Mouse (Mus musculus): ENCODE data around the gene Gas6. TPM values are rescaled to one million over a fixed set of nuclear protein-coding genes. Genes with fewer than 3 reads are reported as not detected.

Gas6 gene
- total RNA-seq, 2 experiments from 2014 or later, result 125 to 126 TPM

DNA sequence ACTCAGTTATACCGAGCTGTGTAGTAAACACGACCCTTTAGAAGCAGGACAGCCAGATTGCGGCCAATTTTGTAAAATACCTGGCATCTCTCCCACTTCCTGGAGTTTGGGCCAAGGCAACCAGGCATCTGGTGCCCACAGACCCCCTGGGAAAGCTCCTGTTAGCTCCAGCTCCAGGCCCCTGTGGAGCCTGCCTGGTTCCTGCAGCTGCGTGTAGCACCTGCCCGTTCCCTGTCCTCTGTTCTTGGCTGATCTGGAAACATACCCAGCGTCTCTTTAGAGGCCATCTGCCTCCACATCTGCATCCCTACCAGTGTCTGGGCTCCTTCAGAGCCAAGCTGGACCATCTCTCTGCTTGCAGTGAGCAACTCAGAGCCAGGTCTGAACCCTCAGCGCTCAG, 63.9 kb downstream of the Gas6 start:
- DNase-seq (ENCODE audit: extremely low spot score in 1 of 2, low spot score in 2 of 2), result peak in 1 of 2 experiments; percentile 39
- intact Hi-C loops (cut with DNase I), result no loop called here

DNA sequence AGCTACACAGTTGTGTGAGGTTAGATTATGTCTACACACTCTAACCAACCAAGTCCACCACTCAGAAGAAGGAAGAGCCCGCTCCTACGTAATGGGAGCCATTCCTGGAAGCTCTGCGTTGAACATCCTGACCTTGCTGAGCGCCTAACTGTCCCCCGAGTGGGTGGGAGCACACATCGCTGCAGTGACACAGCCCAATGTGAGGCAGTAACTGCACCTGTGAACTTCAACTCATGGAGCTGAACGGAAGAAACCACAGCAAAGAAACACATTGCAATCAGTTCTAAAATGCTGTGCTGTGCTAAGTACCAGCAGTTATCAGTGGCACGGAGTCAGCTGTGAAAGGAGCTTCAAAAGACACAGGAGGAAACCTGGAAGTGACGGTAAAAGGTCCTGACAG, 66.1 kb downstream of the Gas6 start:
- intact Hi-C loops (cut with DNase I), result no loop called here
- DNase-seq (ENCODE audit: extremely low spot score in 1 of 2, low spot score in 2 of 2), result no peak

DNA sequence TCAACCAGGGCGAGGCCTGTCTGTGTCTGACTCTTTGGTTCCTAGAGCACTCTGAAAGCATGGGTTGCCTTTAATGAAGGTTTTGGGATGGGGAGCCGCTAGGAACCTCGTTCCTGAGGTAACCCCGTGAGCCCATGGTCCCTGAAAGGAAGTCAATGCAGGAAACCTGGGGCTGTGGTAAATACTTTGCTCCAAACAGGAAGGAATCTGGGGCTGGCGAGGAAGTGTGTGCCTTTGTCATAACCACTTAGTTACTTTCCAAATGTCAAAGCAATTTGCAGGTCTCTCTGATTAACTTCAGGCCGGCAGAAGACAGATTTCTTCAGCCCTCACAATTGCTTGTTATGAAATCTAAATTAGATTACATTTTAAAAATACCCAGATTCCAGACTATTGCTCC, 66.9 kb downstream of the Gas6 start:
- intact Hi-C loops (cut with DNase I), result no loop called here

DNA sequence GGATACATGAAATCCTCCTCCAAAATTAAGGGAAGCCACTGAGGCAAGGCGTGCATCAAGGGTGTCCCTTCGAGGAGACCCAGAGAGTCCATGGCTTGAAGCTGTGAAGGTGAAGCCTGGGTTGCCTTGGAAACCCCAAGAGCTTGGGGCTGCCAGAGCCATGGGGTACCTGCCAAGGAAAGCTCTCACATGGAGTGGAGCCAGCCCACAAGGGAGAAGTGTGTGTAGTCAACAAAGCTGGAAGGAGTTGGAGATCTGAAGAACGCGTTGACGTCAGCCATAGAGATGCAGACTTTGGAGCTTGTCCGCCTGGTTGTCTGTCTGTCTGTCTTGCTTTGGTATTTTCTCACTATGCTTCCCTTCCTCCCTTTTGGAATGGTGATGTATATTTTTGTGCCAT, 73.3 kb downstream of the Gas6 start:
- intact Hi-C loops (cut with DNase I), result no loop called here
- peak in 1 of 2 experiments; percentile 52 for DNase-seq (ENCODE audit: extremely low spot score in 1 of 2, low spot score in 2 of 2)

More for the DNA sequence above, 66.9 kb downstream of the Gas6 start:
- DNase-seq (ENCODE audit: extremely low spot score in 1 of 2, low spot score in 2 of 2), result no peak

DNA sequence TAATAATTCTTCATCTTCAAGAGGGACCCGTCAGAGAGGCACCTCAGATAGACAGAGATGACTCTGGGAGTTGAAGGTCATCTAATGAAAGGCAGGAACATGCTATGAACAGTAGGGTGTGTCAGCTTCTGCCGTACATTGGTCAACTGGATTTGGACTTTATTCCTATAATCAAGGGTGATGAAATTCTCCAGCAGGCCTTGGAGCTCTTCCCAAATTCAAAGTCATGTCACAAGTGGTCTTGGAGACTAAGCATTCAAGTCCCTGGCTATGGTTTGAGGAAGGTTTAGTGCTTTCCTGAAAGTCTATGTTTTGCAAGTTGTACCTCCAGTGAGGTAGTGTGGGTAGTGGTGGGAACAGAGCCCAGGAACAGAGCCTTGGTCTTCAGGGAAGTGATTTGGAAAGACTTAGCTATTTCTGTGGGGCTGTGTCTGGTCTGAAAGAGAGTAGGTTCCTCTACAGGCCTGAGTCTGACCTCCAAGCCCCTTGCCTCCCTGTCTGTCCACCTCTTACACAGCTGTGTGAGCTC, 75.1 kb downstream of the Gas6 start:
- intact Hi-C loops (cut with DNase I), result no loop called here
- DNase-seq (ENCODE audit: extremely low spot score in 1 of 2, low spot score in 2 of 2), result no peak

DNA sequence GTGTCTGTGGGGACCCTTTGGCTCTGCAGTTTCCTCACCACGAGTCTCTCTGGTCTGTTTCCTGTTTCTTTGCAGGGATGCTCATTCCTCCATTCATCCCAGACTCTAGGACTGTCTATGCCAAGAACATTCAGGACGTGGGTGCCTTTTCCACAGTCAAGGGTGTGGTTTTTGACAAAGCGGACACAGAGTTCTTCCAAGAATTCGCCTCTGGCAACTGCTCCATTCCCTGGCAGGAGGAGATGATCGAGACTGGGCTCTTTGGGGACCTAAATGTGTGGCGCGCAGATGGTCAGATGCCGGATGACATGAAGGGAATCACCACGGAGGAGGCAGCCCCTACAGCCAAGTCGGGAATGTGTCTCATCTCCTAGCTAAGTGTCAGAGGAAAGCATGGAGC, 78.4 kb downstream of the Gas6 start:
- DNase-seq (ENCODE audit: extremely low spot score in 1 of 2, low spot score in 2 of 2), result no peak
- intact Hi-C loops (cut with DNase I), result no loop called here

Other genes starting within 250 kb of the Gas6 start
- gene Adprhl1, start 240.3 kb downstream of the Gas6 start, total RNA-seq (2021), result 1 to 10 TPM; 1.3 to 1.9 TPM
- 10 to 100 TPM; 24.7 to 26.9 TPM for gene Dcun1d2, start 206.4 kb downstream of the Gas6 start, total RNA-seq (2021)
- 10 to 100 TPM; 43.2 to 45.2 TPM for gene Tmco3, start 206.3 kb downstream of the Gas6 start, total RNA-seq (2021)
- gene Tfdp1, start 155.7 kb downstream of the Gas6 start, total RNA-seq (2021), result 10 to 100 TPM; 63.1 to 65.1 TPM
- gene Atp4b, start 97.7 kb downstream of the Gas6 start, total RNA-seq (2021), result not detected
- under 1 TPM in 1 of 2 experiments, not detected in 1; 0.04 TPM for gene Grk1, start 89.4 kb downstream of the Gas6 start, total RNA-seq (2021)
- gene Tmem255b, start 59.3 kb downstream of the Gas6 start, total RNA-seq (2021), result 1 to 10 TPM; 6.8 to 7.4 TPM
- gene 1700029H14Rik, start 68.0 kb upstream of the Gas6 start, total RNA-seq (2021), result under 1 TPM in 1 of 2 experiments, not detected in 1; 0.34 TPM
- gene Rasa3, start 183.1 kb upstream of the Gas6 start, total RNA-seq (2021), result 10 to 100 TPM; 55.6 to 56.9 TPM
- gene Cfap97d2, start 211.4 kb upstream of the Gas6 start, total RNA-seq (2021), result 1 to 10 TPM in 1 of 2 experiments, under 1 TPM in 1; 0.75 to 1.5 TPM

All from left cerebral cortex, postnatal 10 days (tissue).